In the genomic region with DNA sequence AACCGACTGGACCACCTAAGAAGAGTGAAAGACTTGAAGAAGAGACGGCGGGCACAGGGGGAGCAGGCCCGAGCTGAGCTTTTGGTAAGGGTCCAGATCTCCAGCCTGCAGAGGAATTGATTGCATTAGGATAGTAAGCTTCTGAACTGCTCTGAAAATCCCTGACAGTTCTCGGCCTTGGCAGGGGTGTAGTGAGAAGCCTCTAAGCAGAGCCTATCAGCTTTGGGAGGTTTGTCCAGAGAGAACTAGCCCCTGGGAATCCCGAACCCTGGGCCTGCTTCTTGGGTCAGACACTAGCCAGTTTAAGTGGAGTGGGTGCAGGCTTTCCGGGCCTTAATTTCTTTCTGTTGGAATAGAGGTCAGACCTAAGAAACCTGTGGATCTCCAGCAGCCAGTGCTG, we compare ENCODE assay signal across 9 mouse cellular contexts. TPM values are rescaled to one million over a fixed set of nuclear protein-coding genes. Genes with fewer than 3 reads are reported as not detected.
DNase-seq lines count a peak whose midpoint lies in the region; ATAC-seq and TF ChIP-seq lines count a peak whose summit lies in the region.
"Had no signal": no experiment of that assay in that cellular context is flagged by ENCODE, and none has a peak within 500 bp of the region (broad histone marks: within the 10 kb centered on the region; RNA-seq: fewer than 3 reads in every experiment).

No protein-coding gene starts in this region.

- TF ChIP-seq CTCF in stomach, postnatal 0 days (IDR thresholded peaks at IDR 0.05; ENCODE audit: low read depth) = no peak

- 80% methylated on average over 7 of the region's 7 CpGs for WGBS in neural tube, embryonic 11.5 days
- 69% methylated on average over 7 of the region's 7 CpGs for WGBS in forebrain, embryonic 15.5 days
- 71% methylated on average over 7 of the region's 7 CpGs for WGBS in liver, embryonic 12.5 days (ENCODE audit: insufficient replicate concordance)
- WGBS in stomach, postnatal 0 days = 58% methylated on average over 7 of the region's 7 CpGs

- peak overlapping the region; percentile 98; the same call in 1 of the 2 replicates for H3K4me3 ChIP-seq in neural tube, embryonic 11.5 days (ENCODE audit: low read depth, low read length)
- peak overlapping the region; percentile 99 for H3K4me3 ChIP-seq in forebrain, embryonic 15.5 days
- H3K4me3 ChIP-seq in liver, embryonic 12.5 days = peak overlapping the region; percentile 99
- H3K4me3 ChIP-seq in stomach, postnatal 0 days (ENCODE audit: low read depth, low read length) = 0 out of 2 replicates have a peak overlapping the region, but pooled peaks have one; percentile 96

- no peaks in the 10 kb centered on the region for H3K27me3 ChIP-seq in neural tube, embryonic 11.5 days (ENCODE audit: control insufficient read depth, insufficient read depth, low read length)
- no peaks in the 10 kb centered on the region for H3K27me3 ChIP-seq in forebrain, embryonic 15.5 days
- no peaks in the 10 kb centered on the region for H3K27me3 ChIP-seq in liver, embryonic 12.5 days (replicated peaks)
- H3K27me3 ChIP-seq in stomach, postnatal 0 days (ENCODE audit: control insufficient read depth, insufficient read depth, low read length) = no peaks in the 10 kb centered on the region

- no peak for TF ChIP-seq EP300 in stomach, postnatal 0 days (optimal IDR thresholded peaks at IDR 0.05)

- peaks cover 12% of the 10 kb centered on the region for H3K36me3 ChIP-seq in neural tube, embryonic 11.5 days (ENCODE audit: control insufficient read depth, insufficient read depth, low read length)
- peaks cover 48% of the 10 kb centered on the region for H3K36me3 ChIP-seq in forebrain, embryonic 15.5 days
- peaks cover 54% of the 10 kb centered on the region for H3K36me3 ChIP-seq in liver, embryonic 12.5 days
- H3K36me3 ChIP-seq in stomach, postnatal 0 days (ENCODE audit: control insufficient read depth, insufficient read depth, low read length) = peaks cover 13% of the 10 kb centered on the region; the same call in 1 of the 2 replicates

- peak overlapping the region; percentile 90 for H3K4me2 ChIP-seq in neural tube, embryonic 11.5 days (ENCODE audit: low read depth)
- H3K4me2 ChIP-seq in forebrain, embryonic 15.5 days (replicated peaks) = peak overlapping the region; percentile 72
- H3K4me2 ChIP-seq in liver, embryonic 12.5 days = peak overlapping the region; percentile 96
- peak overlapping the region; percentile 88 for H3K4me2 ChIP-seq in stomach, postnatal 0 days (replicated peaks; ENCODE audit: low read depth)

- no peak overlapping the region for H3K27ac ChIP-seq in neural tube, embryonic 11.5 days (ENCODE audit: low read depth, low read length)
- no peak overlapping the region for H3K27ac ChIP-seq in forebrain, embryonic 15.5 days (replicated peaks)
- no peak overlapping the region for H3K27ac ChIP-seq in liver, embryonic 12.5 days
- H3K27ac ChIP-seq in stomach, postnatal 0 days (replicated peaks) = no peak overlapping the region

- no peaks in the 10 kb centered on the region for H3K9me3 ChIP-seq in neural tube, embryonic 11.5 days (ENCODE audit: control insufficient read depth, low read length)
- no peaks in the 10 kb centered on the region for H3K9me3 ChIP-seq in forebrain, embryonic 15.5 days
- no peaks in the 10 kb centered on the region for H3K9me3 ChIP-seq in liver, embryonic 12.5 days (replicated peaks)
- H3K9me3 ChIP-seq in stomach, postnatal 0 days (ENCODE audit: control insufficient read depth, low read length) = no peaks in the 10 kb centered on the region

- DNase-seq in neural tube, embryonic 11.5 days (ENCODE audit: low spot score) = no peak
- no peak for DNase-seq in neural tube, embryonic 10.5 days (ENCODE audit: extremely low spot score, low spot score)
- no peak for DNase-seq in stomach, postnatal 0 days (ENCODE audit: low spot score)
- DNase-seq in left cerebral cortex, adult 11 months (ENCODE audit: low spot score) = no peak
- no peak for DNase-seq in layer of hippocampus, postnatal 25 days (ENCODE audit: extremely low spot score in 1 of 2, low spot score in 1 of 2)
- DNase-seq: thymus, postnatal 36 days had no signal

- ATAC-seq in neural tube, embryonic 11.5 days (ENCODE audit: insufficient read depth, low FRiP score, low TSS enrichment) = no peak
- ATAC-seq in forebrain, embryonic 15.5 days (replicated peaks) = no peak
- no peak for ATAC-seq in liver, embryonic 12.5 days
- no peak for ATAC-seq in stomach, postnatal 0 days (ENCODE audit: low FRiP score, low TSS enrichment)

- H3K9ac ChIP-seq in neural tube, embryonic 11.5 days (ENCODE audit: low read length) = no peak overlapping the region; the same call in 1 of the 2 replicates
- H3K9ac ChIP-seq in forebrain, embryonic 15.5 days (replicated peaks) = peak overlapping the region; percentile 11; the same call in 1 of the 2 replicates
- peak overlapping the region; percentile 96 for H3K9ac ChIP-seq in liver, embryonic 12.5 days
- peak overlapping the region; percentile 35; the same call in 1 of the 2 replicates for H3K9ac ChIP-seq in stomach, postnatal 0 days (ENCODE audit: low read length)

- peaks cover 11% of the 10 kb centered on the region; the same call in 1 of the 2 replicates for H3K4me1 ChIP-seq in neural tube, embryonic 11.5 days (ENCODE audit: control insufficient read depth, insufficient read depth, low read length)
- peaks cover 36% of the 10 kb centered on the region for H3K4me1 ChIP-seq in forebrain, embryonic 15.5 days
- peaks cover 61% of the 10 kb centered on the region for H3K4me1 ChIP-seq in liver, embryonic 12.5 days
- peaks cover 4% of the 10 kb centered on the region; the same call in 1 of the 2 replicates for H3K4me1 ChIP-seq in stomach, postnatal 0 days (replicated peaks; ENCODE audit: control insufficient read depth, insufficient read depth)

RNA-seq across cellular contexts. Expression of gene Trim27, which starts 2.8 kb away (rescaled TPM):
- 150 and 160 TPM in 2 replicates for polyA plus RNA-seq in neural tube, embryonic 11.5 days (2014; fragmentation: Nextera tagmentation; extraction: Ambion mirVana)
- polyA plus RNA-seq in forebrain, embryonic 15.5 days (2015; fragmentation: Nextera tagmentation; extraction: Ambion mirVana) = 98.8 and 101 TPM in 2 replicates
- 129 and 132 TPM in 2 replicates for polyA plus RNA-seq in liver, embryonic 12.5 days (2016; fragmentation: Nextera tagmentation; extraction: Ambion mirVana)
- 58.5 and 60.2 TPM in 2 replicates for polyA plus RNA-seq in stomach, postnatal 0 days (2015; fragmentation: Nextera tagmentation; extraction: Ambion mirVana)
- total RNA-seq in layer of hippocampus, postnatal 25 days (2021) = 10 to 100 TPM; 37.8 to 42.2 TPM

RNA-seq across cellular contexts. Expression of gene Olfr1368, which starts 36.3 kb away (rescaled TPM):
- polyA plus RNA-seq in neural tube, embryonic 11.5 days (2014; fragmentation: Nextera tagmentation; extraction: Ambion mirVana) = not detected in 2 replicates
- polyA plus RNA-seq in forebrain, embryonic 15.5 days (2015; fragmentation: Nextera tagmentation; extraction: Ambion mirVana) = not detected in 2 replicates
- not detected in 2 replicates for polyA plus RNA-seq in liver, embryonic 12.5 days (2016; fragmentation: Nextera tagmentation; extraction: Ambion mirVana)
- not detected in 2 replicates for polyA plus RNA-seq in stomach, postnatal 0 days (2015; fragmentation: Nextera tagmentation; extraction: Ambion mirVana)
- not detected for total RNA-seq in layer of hippocampus, postnatal 25 days (2021)
- total RNA-seq: common myeloid progenitor, adult 5-6 weeks had no signal

RNA-seq across cellular contexts. Expression of gene Olfr263, which starts 52.6 kb away (rescaled TPM):
- not detected in 2 replicates for polyA plus RNA-seq in neural tube, embryonic 11.5 days (2014; fragmentation: Nextera tagmentation; extraction: Ambion mirVana)
- polyA plus RNA-seq in forebrain, embryonic 15.5 days (2015; fragmentation: Nextera tagmentation; extraction: Ambion mirVana) = not detected in 2 replicates
- polyA plus RNA-seq in liver, embryonic 12.5 days (2016; fragmentation: Nextera tagmentation; extraction: Ambion mirVana) = not detected in 2 replicates
- not detected in 2 replicates for polyA plus RNA-seq in stomach, postnatal 0 days (2015; fragmentation: Nextera tagmentation; extraction: Ambion mirVana)
- total RNA-seq in layer of hippocampus, postnatal 25 days (2021) = not detected
- total RNA-seq: common myeloid progenitor, adult 5-6 weeks had no signal
